Mouse (Mus musculus) MEL (cell line): Measurements from ENCODE around the gene Zic4. TPM values are rescaled to one million over a fixed set of nuclear protein-coding genes. Genes with fewer than 3 reads are reported as not detected.

Experiments used
- DNase-seq: peaks from one replicate; pipeline ENCODE4 v3.0.0; 2011; ENCODE audit warnings: low read depth, low spot score
- H3K27ac ChIP-seq: 2 replicates; pipeline ENCODE4 v1.5.1; 2012; ENCODE audit warnings: low read depth, mild to moderate bottlenecking, control low read depth, low read length, moderate library complexity; ENCODE audit not compliant: control insufficient read depth
- H3K27me3 ChIP-seq, 2 experiments: fragments of 150-350 bp in 1 of 2; sonication (generic) in 1 of 2; 2 replicates each; pipeline ENCODE4 v1.6.1; 2012; ENCODE audit warnings: low read length in 2 of 2, mild to moderate bottlenecking in 2 of 2, improper control_type of control experiment in 1 of 2, moderate library complexity in 1 of 2; ENCODE audit not compliant: insufficient read depth in 2 of 2, control insufficient read depth in 1 of 2
- H3K36me3 ChIP-seq, 2 experiments: 2 replicates each; pipeline ENCODE4 v1.6.1; 2012 to 2014; ENCODE audit warnings: low read length in 2 of 2, improper control_type of control experiment in 1 of 2, inconsistent platforms in 1 of 2, mild to moderate bottlenecking in 1 of 2; ENCODE audit not compliant: insufficient read depth in 2 of 2, control insufficient read depth in 1 of 2
- H3K4me1 ChIP-seq, 2 experiments: fragments of 150-350 bp in 1 of 2; sonication (generic) in 1 of 2; 2 replicates each; pipeline ENCODE4 v1.6.1; 2012; ENCODE audit warnings: low read length in 2 of 2, improper control_type of control experiment in 1 of 2, mild to moderate bottlenecking in 1 of 2; ENCODE audit not compliant: insufficient read depth in 2 of 2, control insufficient read depth in 1 of 2
- H3K4me3 ChIP-seq, 2 experiments: fragments of 150-350 bp in 1 of 2; sonication (generic) in 1 of 2; 2 replicates each; pipeline ENCODE4 v1.5.1; 2012; ENCODE audit warnings: low read depth in 2 of 2, low read length in 2 of 2, mild to moderate bottlenecking in 2 of 2, moderate library complexity in 2 of 2, control low read depth in 1 of 2, improper control_type of control experiment in 1 of 2; ENCODE audit not compliant: control insufficient read depth in 1 of 2, insufficient read depth in 1 of 2
- H3K79me2 ChIP-seq: 2 replicates; pipeline ENCODE4 v1.6.1; 2012; ENCODE audit warnings: mild to moderate bottlenecking, low read length, moderate library complexity; ENCODE audit not compliant: control insufficient read depth, poor library complexity, insufficient read depth
- H3K9ac ChIP-seq: 2 replicates; pipeline ENCODE4 v1.6.1; 2012; ENCODE audit warnings: low read depth, mild to moderate bottlenecking, control low read depth, low read length, moderate library complexity; ENCODE audit not compliant: control insufficient read depth, poor library complexity, severe bottlenecking
- H3K9me3 ChIP-seq: fragments of 150-350 bp; sonication (generic); replicated peaks from 2 replicates; pipeline ENCODE4 v1.6.1; 2012; ENCODE audit warnings: mild to moderate bottlenecking, low read length, improper control_type of control experiment, moderate library complexity; ENCODE audit not compliant: insufficient read depth
- CTCF ChIP-seq, 3 experiments: IDR thresholded peaks in 2 of 3; conservative IDR thresholded peaks in 1 of 3; 2 replicates each; pipeline ENCODE4 v1.5.1; 2011 to 2012; ENCODE audit warnings: low read length in 3 of 3, low read depth in 2 of 3, mild to moderate bottlenecking in 2 of 3, improper control_type of control experiment in 1 of 3, inconsistent platforms in 1 of 3, mixed read lengths in 1 of 3, moderate library complexity in 1 of 3; ENCODE audit not compliant: control insufficient read depth in 1 of 3, insufficient read depth in 1 of 3, poor library complexity in 1 of 3, severe bottlenecking in 1 of 3
- ETS1 ChIP-seq: IDR thresholded peaks from 2 replicates; pipeline ENCODE4 v1.6.1; 2012; ENCODE audit warnings: low read depth, mild to moderate bottlenecking, inconsistent platforms, low read length, improper control_type of control experiment, moderate library complexity
- GATA1 ChIP-seq: IDR thresholded peaks from 2 replicates; pipeline ENCODE4 v1.6.1; 2011; ENCODE audit warnings: low read depth, low read length, improper control_type of control experiment
- HCFC1 ChIP-seq: IDR thresholded peaks from 2 replicates; pipeline ENCODE4 v1.6.1; 2012; ENCODE audit warnings: low read depth, mild to moderate bottlenecking, inconsistent platforms, low read length, improper control_type of control experiment, moderate library complexity
- JUND ChIP-seq: IDR thresholded peaks from 2 replicates; pipeline ENCODE4 v1.6.1; 2011; ENCODE audit warnings: low read depth, mild to moderate bottlenecking, improper control_type of control experiment, low read length
- MAFK ChIP-seq: IDR thresholded peaks from 2 replicates; pipeline ENCODE4 v1.6.1; 2011; ENCODE audit warnings: low read depth, mild to moderate bottlenecking, low read length, improper control_type of control experiment, borderline replicate concordance
- MAZ ChIP-seq: IDR thresholded peaks from 2 replicates; pipeline ENCODE4 v1.6.1; 2012; ENCODE audit warnings: low read depth, mild to moderate bottlenecking, inconsistent platforms, low read length, improper control_type of control experiment
- MYC ChIP-seq: IDR thresholded peaks from 2 replicates; pipeline ENCODE4 v1.6.1; 2011; ENCODE audit warnings: low read depth, mild to moderate bottlenecking, low read length, improper control_type of control experiment, moderate library complexity
- NELFE ChIP-seq: IDR thresholded peaks from 2 replicates; pipeline ENCODE4 v1.6.1; 2011; ENCODE audit warnings: low read depth, low read length, improper control_type of control experiment
- NRF1 ChIP-seq: IDR thresholded peaks from 2 replicates; pipeline ENCODE4 v1.6.1; 2014; ENCODE audit warnings: low read depth, mild to moderate bottlenecking, inconsistent platforms, low read length, improper control_type of control experiment, moderate library complexity; ENCODE audit not compliant: poor library complexity, insufficient read depth, severe bottlenecking
- POLR2AphosphoS2 ChIP-seq: IDR thresholded peaks from 2 replicates; pipeline ENCODE4 v1.6.1; 2011; ENCODE audit warnings: low read length, improper control_type of control experiment
- RCOR1 ChIP-seq: IDR thresholded peaks from 2 replicates; pipeline ENCODE4 v1.6.1; 2012; ENCODE audit warnings: low read depth, mild to moderate bottlenecking, inconsistent platforms, low read length, improper control_type of control experiment
- USF1 ChIP-seq: IDR thresholded peaks from 2 replicates; pipeline ENCODE4 v1.6.1; 2014; ENCODE audit warnings: low read depth, mild to moderate bottlenecking, inconsistent platforms, low read length, improper control_type of control experiment, moderate library complexity
- ZKSCAN1 ChIP-seq: IDR thresholded peaks from 2 replicates; pipeline ENCODE4 v1.6.1; 2012; ENCODE audit warnings: low read depth, mild to moderate bottlenecking, inconsistent platforms, low read length, improper control_type of control experiment, moderate library complexity
- polyA plus RNA-seq, 2 experiments: library from polyadenylated mRNA; stranded (reverse) in 1 of 2; unstranded in 1 of 2; fragments of >175 nt in 1 of 2; fragments of >200 nt in 1 of 2; gene quantifications; 2 replicates each; pipeline versions ENCODE4 v1.2.1 to v1.2.4; 2012; ENCODE audit warnings: low replicate concordance in 2 of 2, low read depth in 1 of 2; ENCODE audit not compliant: insufficient read length in 2 of 2, insufficient read depth in 1 of 2, missing spikeins in 1 of 2
- total RNA-seq: library from RNA; depleted of rRNA; stranded (reverse); fragments of 300-350 nt; gene quantifications from 2 replicates; pipeline ENCODE4 v1.2.3, GENCODE M21; 2012

Zic4 gene
- total and polyA plus RNA-seq, 3 experiments = not detected

DNA sequence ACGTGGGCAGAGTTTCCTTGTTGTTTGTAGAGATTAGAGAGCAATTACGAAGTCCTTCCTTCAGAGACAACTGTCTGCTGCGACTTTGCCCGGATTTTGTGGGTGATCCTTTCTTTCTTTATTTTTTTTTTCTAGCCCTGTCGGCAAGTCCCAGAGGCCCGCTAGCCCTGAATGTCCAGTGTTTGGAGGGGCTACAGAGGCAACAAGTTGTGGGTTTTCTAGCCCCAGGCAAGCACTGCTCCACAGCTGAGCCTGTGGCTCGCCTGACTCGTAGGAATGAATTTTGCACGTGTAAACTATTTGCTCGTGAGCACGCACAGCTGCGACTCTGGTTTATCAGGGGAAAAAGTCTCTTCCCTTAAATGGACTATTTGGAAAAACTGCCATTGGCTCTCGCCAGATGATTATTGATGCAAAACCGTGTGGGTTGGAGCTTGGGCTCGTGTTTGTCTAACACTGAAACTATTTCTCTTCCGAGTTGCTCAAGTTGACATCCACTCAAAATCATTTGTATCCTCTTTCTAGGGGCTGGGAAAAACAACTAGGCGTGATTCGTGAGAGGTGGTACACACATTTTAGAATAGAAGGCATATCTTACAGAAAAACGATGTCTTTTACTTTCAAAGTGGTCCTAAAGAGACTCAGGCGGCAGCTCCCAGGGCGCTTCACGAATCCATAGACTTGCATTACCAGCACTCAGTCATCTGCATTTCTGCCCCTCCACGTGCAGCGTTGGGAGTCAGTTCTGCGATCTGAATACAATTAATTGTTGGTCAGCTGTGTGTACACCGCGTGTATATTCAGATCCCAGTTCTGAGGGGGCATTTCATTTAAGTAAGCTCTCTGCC is 42.9 kb downstream of the Zic4 start:
- Histone ChIP-seq H3K4me1 (no peaks in the 10 kb centered on the region), H3K27ac (no peak overlapping the region), H3K36me3 (no peaks in the 10 kb centered on the region), H3K9ac (no peak overlapping the region), H3K9me3 (no peaks in the 10 kb centered on the region), H3K27me3 (no peaks in the 10 kb centered on the region), H3K79me2 (no peaks in the 10 kb centered on the region), H3K4me3 (no peak overlapping the region)
- TF ChIP-seq RCOR1 (no peak), USF1 (no peak), MYC (no peak), ETS1 (no peak), MAFK (no peak), MAZ (no peak), CTCF (IDR thresholded peaks at IDR 0.05 in 2 of 3, conservative IDR thresholded peaks at IDR 0.05 in 1 of 3; ENCODE audit: control insufficient read depth in 1 of 3, insufficient read depth in 1 of 3, low read depth in 2 of 3, low read length in 3 of 3, poor library complexity in 1 of 3, severe bottlenecking in 1 of 3) (no peak)
- DNase-seq = no peak

DNA sequence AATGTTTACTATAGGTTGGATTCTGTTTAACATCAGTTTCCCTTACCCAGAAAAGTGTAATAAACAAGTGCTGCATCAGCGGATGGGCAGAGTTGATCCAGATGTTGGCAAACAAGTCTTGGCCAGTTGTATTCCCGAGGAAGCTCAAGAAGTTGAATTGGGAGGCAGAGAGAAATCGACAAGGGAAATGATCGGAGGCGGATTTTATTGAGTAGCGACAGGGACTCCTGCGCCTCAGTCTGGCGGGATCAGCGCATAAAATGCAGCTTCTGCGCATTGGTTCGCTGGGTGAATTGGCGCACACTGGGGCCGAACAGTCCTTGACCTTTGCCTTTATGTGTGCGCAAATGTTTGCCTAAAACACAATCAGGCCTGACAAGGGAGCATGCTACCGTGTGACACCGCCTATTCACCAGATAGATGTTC is 43.6 kb downstream of the Zic4 start:
- no peak overlapping the region for H3K4me3 ChIP-seq
- no peaks in the 10 kb centered on the region for H3K36me3 ChIP-seq
- H3K4me1 ChIP-seq = no peaks in the 10 kb centered on the region
- TF ChIP-seq GATA1 (no peak), NELFE (no peak), NRF1 (no peak), ZKSCAN1 (no peak), POLR2AphosphoS2 (no peak), JUND (no peak), HCFC1 (no peak)
- no peaks in the 10 kb centered on the region for H3K9me3 ChIP-seq
- DNase-seq = no peak
- no peaks in the 10 kb centered on the region for H3K79me2 ChIP-seq
- H3K27ac ChIP-seq = no peak overlapping the region
- no peaks in the 10 kb centered on the region for H3K27me3 ChIP-seq
- no peak overlapping the region for H3K9ac ChIP-seq
